Mouse (Mus musculus) C2C12 (cell line): ENCODE results near the gene Tpst2. TPM values are rescaled to one million over a fixed set of nuclear protein-coding genes. Genes with fewer than 3 reads are reported as not detected.

Experiments used
- H3K27me3 ChIP-seq: one replicate; pipeline ENCODE4 v1.6.1; 2011; ENCODE audit not compliant: control insufficient read depth, insufficient read depth, insufficient read length
- H3K36me3 ChIP-seq: one replicate; pipeline ENCODE4 v1.6.1; 2011; ENCODE audit not compliant: control insufficient read depth, insufficient read depth
- H3K4me3 ChIP-seq: one replicate; pipeline ENCODE4 v1.5.1; 2011; ENCODE audit warnings: mild to moderate bottlenecking, control low read depth; ENCODE audit not compliant: poor library complexity, insufficient read depth, severe bottlenecking
- H3K79me2 ChIP-seq: one replicate; pipeline ENCODE4 v1.6.1; 2011; ENCODE audit not compliant: control insufficient read depth, insufficient read depth
- H3K79me3 ChIP-seq: one replicate; pipeline ENCODE4 v1.6.1; 2011; ENCODE audit warnings: low read depth, control low read depth
- H3ac ChIP-seq: one replicate; pipeline ENCODE3; 2011; ENCODE audit warnings: low read depth; ENCODE audit not compliant: control insufficient read depth, insufficient read length
- CEBPB ChIP-seq: IDR thresholded peaks from one replicate; pipeline ENCODE4 v1.6.1; 2011; ENCODE audit warnings: low read depth, mild to moderate bottlenecking, control low read depth, moderate library complexity
- CTCF ChIP-seq: IDR thresholded peaks from one replicate; pipeline ENCODE4 v1.5.1; 2011; ENCODE audit not compliant: control insufficient read depth, insufficient read depth, insufficient read length
- FOSL1 ChIP-seq: IDR thresholded peaks from one replicate; pipeline ENCODE4 v1.8.0; 2011; ENCODE audit warnings: mild to moderate bottlenecking, low read length; ENCODE audit not compliant: poor library complexity, insufficient read depth, severe bottlenecking
- MAX ChIP-seq: IDR thresholded peaks from one replicate; pipeline ENCODE4 v1.6.1; 2011; ENCODE audit warnings: mild to moderate bottlenecking, control low read depth
- MYOD1 ChIP-seq: IDR thresholded peaks from one replicate; pipeline ENCODE4 v1.6.1; 2011; ENCODE audit warnings: low read depth; ENCODE audit not compliant: control insufficient read depth, insufficient read length
- MYOG ChIP-seq: IDR thresholded peaks from one replicate; pipeline ENCODE4 v1.6.1; 2011; ENCODE audit not compliant: control insufficient read depth, insufficient read length; ENCODE audit errors: extremely low read depth
- USF1 ChIP-seq: IDR thresholded peaks from one replicate; pipeline ENCODE4 v1.6.1; 2011; ENCODE audit warnings: low read depth, mild to moderate bottlenecking, control low read depth, moderate library complexity
- polyA plus RNA-seq: library from polyadenylated mRNA; unstranded; fragments of >200 nt; fragmentation: generic; extraction: Trizol; gene quantifications from one replicate; pipeline ENCODE4 v1.2.1, GENCODE M21; 2012; ENCODE audit warnings: missing spikeins

Gene Tpst2
- polyA plus RNA-seq, 1 experiment = 155 TPM

- TF ChIP-seq USF1 = no peak
- TF ChIP-seq MYOD1 = no peak
- TF ChIP-seq CTCF = no peak
- TF ChIP-seq MAX = no peak
- TF ChIP-seq CEBPB = no peak
- no peak for TF ChIP-seq MYOG
- TF ChIP-seq FOSL1 = no peak
- no peak overlapping the region for H3K4me3 ChIP-seq
- H3K79me3 ChIP-seq = no peaks in the 10 kb centered on the region
- no peak overlapping the region for H3ac ChIP-seq
- no peaks in the 10 kb centered on the region for H3K79me2 ChIP-seq
- no peaks in the 10 kb centered on the region for H3K27me3 ChIP-seq
- H3K36me3 ChIP-seq = no peaks in the 10 kb centered on the region
Observed at GRCm38 (mm10) chr5:112265515-112265914, 11.0 kb upstream of the Tpst2 start.

GRCm38 (mm10) chr5:112266011-112266777 lies 10.3 kb upstream of the Tpst2 start:
- TF ChIP-seq CTCF = no peak
- TF ChIP-seq MYOD1 = no peak
- no peak for TF ChIP-seq USF1
- no peak for TF ChIP-seq MYOG
- TF ChIP-seq CEBPB = no peak
- TF ChIP-seq MAX = no peak
- no peak for TF ChIP-seq FOSL1
- H3K27me3 ChIP-seq = no peaks in the 10 kb centered on the region
- H3ac ChIP-seq = no peak overlapping the region
- H3K36me3 ChIP-seq = no peaks in the 10 kb centered on the region
- H3K4me3 ChIP-seq = no peak overlapping the region
- H3K79me3 ChIP-seq = no peaks in the 10 kb centered on the region
- H3K79me2 ChIP-seq = no peaks in the 10 kb centered on the region

- Histone ChIP-seq H3ac (no peak overlapping the region), H3K36me3 (no peaks in the 10 kb centered on the region), H3K79me3 (no peaks in the 10 kb centered on the region), H3K4me3 (no peak overlapping the region), H3K79me2 (no peaks in the 10 kb centered on the region), H3K27me3 (no peaks in the 10 kb centered on the region)
- peak; percentile 21 for TF ChIP-seq MAX
- TF ChIP-seq MYOD1 = peak; percentile 97
- TF ChIP-seq USF1 = no peak
Observed at GRCm38 (mm10) chr5:112270764-112271541, 5.5 kb upstream of the Tpst2 start.

- H3K27me3 ChIP-seq = no peaks in the 10 kb centered on the region
- peak overlapping the region; percentile 1 for H3ac ChIP-seq
- peaks cover 12% of the 10 kb centered on the region for H3K79me3 ChIP-seq
- TF ChIP-seq MYOD1 = no peak
- no peak for TF ChIP-seq MAX
- TF ChIP-seq MYOG = no peak
- TF ChIP-seq CTCF = no peak
- no peak for TF ChIP-seq CEBPB
- TF ChIP-seq USF1 = no peak
- H3K36me3 ChIP-seq = no peaks in the 10 kb centered on the region
- H3K79me2 ChIP-seq = peaks cover 14% of the 10 kb centered on the region
- H3K4me3 ChIP-seq = no peak overlapping the region
Observed at GRCm38 (mm10) chr5:112272934-112273333, 3.6 kb upstream of the Tpst2 start.

- Histone ChIP-seq H3K79me3 (peaks cover 21% of the 10 kb centered on the region), H3K4me3 (no peak overlapping the region), H3K79me2 (peaks cover 24% of the 10 kb centered on the region), H3K36me3 (peaks cover 5% of the 10 kb centered on the region), H3ac (no peak overlapping the region), H3K27me3 (no peaks in the 10 kb centered on the region)
- no peak for TF ChIP-seq CEBPB
- TF ChIP-seq FOSL1 = no peak
- no peak for TF ChIP-seq MYOG
- TF ChIP-seq MYOD1 = no peak
- no peak for TF ChIP-seq MAX
- TF ChIP-seq USF1 = no peak
- TF ChIP-seq CTCF = no peak
Observed at GRCm38 (mm10) chr5:112273746-112274463, 2.6 kb upstream of the Tpst2 start.
